Mouse (Mus musculus) myocyte (in vitro differentiated cells): ENCODE measurements at regions not wholly inside any gene's neighbourhood (a gene's known extent, or its start where the extent isn't known, plus 50 kb on each side); places are given as distances from the start of the nearest gene placed in this dataset.

Experiments
- H3K27me3 ChIP-seq: one replicate; pipeline ENCODE4 v1.6.1; 2011; ENCODE audit not compliant: control insufficient read depth, insufficient read depth, insufficient read length
- H3K36me3 ChIP-seq: one replicate; pipeline ENCODE4 v1.6.1; 2011; ENCODE audit not compliant: control insufficient read depth, insufficient read depth
- H3K4me2 ChIP-seq: one replicate; pipeline ENCODE4 v1.6.1; 2011; ENCODE audit warnings: low read depth, control low read depth
- H3K4me3 ChIP-seq: one replicate; pipeline ENCODE4 v1.5.1; 2011; ENCODE audit warnings: mild to moderate bottlenecking, control low read depth, moderate library complexity
- H3K79me2 ChIP-seq: one replicate; pipeline ENCODE4 v1.6.1; 2011; ENCODE audit not compliant: control insufficient read depth, insufficient read depth
- H3ac ChIP-seq: one replicate; pipeline ENCODE4 v1.6.1; 2011; ENCODE audit not compliant: control insufficient read depth, insufficient read length
- CEBPB ChIP-seq: IDR thresholded peaks from 2 replicates; pipeline ENCODE4 v1.6.1; 2011; ENCODE audit warnings: mild to moderate bottlenecking, moderate library complexity; ENCODE audit not compliant: poor library complexity, insufficient read depth, severe bottlenecking
- E2F4 ChIP-seq: IDR thresholded peaks from one replicate; pipeline ENCODE4 v1.6.1; 2011; ENCODE audit warnings: mild to moderate bottlenecking, control low read depth, moderate library complexity; ENCODE audit not compliant: insufficient read depth
- MAX ChIP-seq: IDR thresholded peaks from one replicate; pipeline ENCODE4 v1.6.1; 2011; ENCODE audit warnings: low read depth, mild to moderate bottlenecking, control low read depth
- MYOD1 ChIP-seq, 3 experiments: IDR thresholded peaks; one replicate each; pipeline ENCODE4 v1.6.1; 2011; ENCODE audit warnings: control low read depth in 2 of 3, low read depth in 2 of 3, mild to moderate bottlenecking in 2 of 3, moderate library complexity in 1 of 3; ENCODE audit not compliant: insufficient read length in 2 of 3, control insufficient read depth in 1 of 3
- MYOG ChIP-seq, 3 experiments: IDR thresholded peaks; one replicate each; pipeline ENCODE4 v1.6.1; 2011; ENCODE audit warnings: control low read depth in 2 of 3, low read depth in 2 of 3, mild to moderate bottlenecking in 2 of 3; ENCODE audit not compliant: insufficient read length in 2 of 3, control insufficient read depth in 1 of 3, insufficient read depth in 1 of 3
- POLR2A ChIP-seq: IDR thresholded peaks from one replicate; pipeline ENCODE4 v1.6.1; 2011; ENCODE audit warnings: low read depth, mild to moderate bottlenecking, control low read depth, moderate library complexity; ENCODE audit not compliant: insufficient read length
- POLR2AphosphoS2 ChIP-seq: IDR thresholded peaks from one replicate; pipeline ENCODE4 v1.6.1; 2011; ENCODE audit warnings: low read depth, control low read depth; ENCODE audit not compliant: insufficient read length
- REST ChIP-seq: IDR thresholded peaks from one replicate; pipeline ENCODE4 v1.6.1; 2011; ENCODE audit warnings: mild to moderate bottlenecking, control low read depth, moderate library complexity; ENCODE audit not compliant: insufficient read depth, insufficient read length
- SRF ChIP-seq: IDR thresholded peaks from one replicate; pipeline ENCODE4 v1.6.1; 2011; ENCODE audit warnings: low read depth; ENCODE audit not compliant: control insufficient read depth, insufficient read length
- TCF12 ChIP-seq: IDR thresholded peaks from one replicate; pipeline ENCODE4 v1.6.1; 2011; ENCODE audit warnings: mild to moderate bottlenecking, control low read depth; ENCODE audit not compliant: poor library complexity, insufficient read depth, severe bottlenecking
- TCF3 ChIP-seq: IDR thresholded peaks from one replicate; pipeline ENCODE4 v1.6.1; 2011; ENCODE audit warnings: low read depth, control low read depth; ENCODE audit not compliant: insufficient read length
- USF1 ChIP-seq: IDR thresholded peaks from one replicate; pipeline ENCODE4 v1.6.1; 2011; ENCODE audit warnings: low read depth, mild to moderate bottlenecking, control low read depth, moderate library complexity

DNA sequence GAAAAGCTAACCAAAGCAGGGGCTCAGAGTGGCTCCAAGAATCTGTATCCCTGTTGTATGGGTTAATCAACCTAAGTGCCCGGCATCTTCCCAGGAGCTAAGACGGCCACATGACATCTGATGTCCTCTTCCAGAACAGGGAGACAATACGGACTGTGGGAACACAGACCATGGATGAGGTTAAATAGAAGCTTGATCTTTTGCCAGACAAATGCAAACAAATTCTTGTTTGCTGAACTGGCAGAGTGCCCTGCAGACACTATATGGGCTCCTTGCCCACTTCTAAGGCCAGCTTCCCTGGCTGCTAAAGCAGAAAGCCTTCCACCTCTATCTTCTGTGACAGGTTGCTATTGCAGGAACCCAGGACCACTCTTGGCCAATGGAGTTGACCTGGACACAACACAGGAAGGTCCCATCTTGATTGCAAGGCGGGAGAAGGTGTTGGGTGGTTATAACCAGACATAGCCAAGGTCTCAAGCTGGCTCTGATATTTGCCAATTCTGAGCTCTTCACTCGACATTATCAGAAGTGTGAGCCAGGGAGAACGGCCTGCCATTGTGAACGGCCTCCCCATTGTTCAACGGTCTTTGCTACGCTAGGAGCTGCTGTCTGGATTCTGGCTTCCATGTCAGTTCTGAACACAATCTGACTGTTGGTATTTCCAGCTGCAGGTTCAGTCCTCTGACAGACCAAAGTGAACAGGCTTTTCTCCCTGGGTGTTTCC, 237.5 kb upstream of the 3110018I06Rik start:
- Histone ChIP-seq H3K4me3 (no peak overlapping the region), H3K36me3 (no peaks in the 10 kb centered on the region), H3K79me2 (no peaks in the 10 kb centered on the region), H3K4me2 (no peak overlapping the region), H3ac (no peak overlapping the region), H3K27me3 (no peaks in the 10 kb centered on the region)
- TF ChIP-seq E2F4 = no peak
- no peak for TF ChIP-seq POLR2A
- TF ChIP-seq MAX = no peak
- TF ChIP-seq TCF12 = no peak
- TF ChIP-seq CEBPB = no peak
- TF ChIP-seq MYOD1 (IDR thresholded peaks at IDR 0.05; ENCODE audit: control insufficient read depth in 1 of 3, insufficient read length in 2 of 3, low read depth in 2 of 3) = no peak
- no peak for TF ChIP-seq USF1
- no peak for TF ChIP-seq MYOG (IDR thresholded peaks at IDR 0.05; ENCODE audit: control insufficient read depth in 1 of 3, insufficient read depth in 1 of 3, insufficient read length in 2 of 3, low read depth in 2 of 3)
- no peak for TF ChIP-seq TCF3
- no peak for TF ChIP-seq REST
- TF ChIP-seq POLR2AphosphoS2 = no peak
- TF ChIP-seq SRF = no peak

DNA sequence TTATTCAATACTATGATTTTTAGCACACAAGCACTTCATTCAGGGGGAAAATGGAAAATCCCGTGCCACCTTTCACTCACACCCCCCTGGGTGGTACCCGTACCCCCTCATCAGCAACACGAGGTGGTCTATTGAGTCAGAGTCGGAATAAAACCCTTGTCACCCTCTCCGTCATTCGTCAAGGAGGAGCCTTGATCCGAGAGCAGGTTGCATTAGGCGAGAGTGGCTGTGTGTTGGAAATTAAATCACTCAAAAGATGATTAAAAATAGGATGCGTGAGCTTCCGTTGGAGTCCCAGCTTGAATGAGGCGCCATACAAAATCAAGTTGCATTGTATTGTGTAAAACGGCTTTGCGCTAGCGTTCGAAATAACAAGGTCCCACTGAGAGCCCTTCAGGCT, 236.5 kb upstream of the 3110018I06Rik start:
- Histone ChIP-seq H3ac (no peak overlapping the region), H3K27me3 (no peaks in the 10 kb centered on the region), H3K4me2 (no peak overlapping the region), H3K36me3 (no peaks in the 10 kb centered on the region), H3K4me3 (no peak overlapping the region), H3K79me2 (no peaks in the 10 kb centered on the region)
- TF ChIP-seq CEBPB = no peak
- no peak for TF ChIP-seq MAX
- TF ChIP-seq USF1 = no peak
- no peak for TF ChIP-seq MYOG (IDR thresholded peaks at IDR 0.05; ENCODE audit: control insufficient read depth in 1 of 3, insufficient read depth in 1 of 3, insufficient read length in 2 of 3, low read depth in 2 of 3)
- TF ChIP-seq E2F4 = no peak
- TF ChIP-seq REST = no peak
- no peak for TF ChIP-seq SRF
- TF ChIP-seq POLR2AphosphoS2 = no peak
- TF ChIP-seq TCF12 = no peak
- TF ChIP-seq POLR2A = no peak
- no peak for TF ChIP-seq TCF3
- TF ChIP-seq MYOD1 (IDR thresholded peaks at IDR 0.05; ENCODE audit: control insufficient read depth in 1 of 3, insufficient read length in 2 of 3, low read depth in 2 of 3) = no peak

- Histone ChIP-seq H3K36me3 (no peaks in the 10 kb centered on the region), H3ac (no peak overlapping the region), H3K4me2 (no peak overlapping the region), H3K79me2 (no peaks in the 10 kb centered on the region), H3K27me3 (no peaks in the 10 kb centered on the region), H3K4me3 (no peak overlapping the region)
- TF ChIP-seq CEBPB = no peak
- TF ChIP-seq REST = no peak
- TF ChIP-seq POLR2A = no peak
- TF ChIP-seq E2F4 = no peak
- TF ChIP-seq TCF3 = no peak
- no peak for TF ChIP-seq MYOG (IDR thresholded peaks at IDR 0.05; ENCODE audit: control insufficient read depth in 1 of 3, insufficient read depth in 1 of 3, insufficient read length in 2 of 3, low read depth in 2 of 3)
- no peak for TF ChIP-seq MAX
- TF ChIP-seq POLR2AphosphoS2 = no peak
- no peak for TF ChIP-seq SRF
- TF ChIP-seq MYOD1 (IDR thresholded peaks at IDR 0.05; ENCODE audit: control insufficient read depth in 1 of 3, insufficient read length in 2 of 3, low read depth in 2 of 3) = no peak
- no peak for TF ChIP-seq TCF12
- TF ChIP-seq USF1 = no peak
Measured at GRCm38 (mm10) chr12:107262076-107262475, 226.4 kb upstream of the 3110018I06Rik start.

DNA sequence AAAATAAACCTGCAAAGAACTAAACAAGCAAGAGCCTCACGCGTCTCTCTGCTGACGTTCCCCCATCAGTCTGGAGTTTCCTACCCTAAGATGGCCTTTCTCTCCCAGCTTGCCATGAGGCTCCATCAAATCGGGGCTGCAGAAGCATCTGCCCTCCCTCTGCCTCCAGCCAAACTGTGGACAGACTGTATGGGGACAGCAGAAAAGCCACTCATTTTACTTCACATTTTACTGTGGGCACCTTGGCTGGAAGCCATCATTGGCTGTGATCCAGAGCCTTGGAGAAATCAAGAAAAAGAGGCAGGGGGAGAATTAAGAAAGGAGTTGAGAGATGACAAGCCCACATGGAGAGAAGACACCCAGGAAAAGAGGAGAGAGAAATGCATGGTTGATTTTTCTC, 225.9 kb upstream of the 3110018I06Rik start:
- Histone ChIP-seq H3K36me3 (no peaks in the 10 kb centered on the region), H3K4me3 (no peak overlapping the region), H3K79me2 (no peaks in the 10 kb centered on the region), H3K4me2 (no peak overlapping the region), H3K27me3 (no peaks in the 10 kb centered on the region), H3ac (no peak overlapping the region)
- TF ChIP-seq POLR2A = no peak
- no peak for TF ChIP-seq USF1
- TF ChIP-seq MYOD1 (IDR thresholded peaks at IDR 0.05; ENCODE audit: control insufficient read depth in 1 of 3, insufficient read length in 2 of 3, low read depth in 2 of 3) = no peak
- no peak for TF ChIP-seq REST
- TF ChIP-seq TCF3 = no peak
- no peak for TF ChIP-seq MAX
- no peak for TF ChIP-seq POLR2AphosphoS2
- TF ChIP-seq CEBPB = no peak
- TF ChIP-seq TCF12 = no peak
- no peak for TF ChIP-seq E2F4
- no peak for TF ChIP-seq MYOG (IDR thresholded peaks at IDR 0.05; ENCODE audit: control insufficient read depth in 1 of 3, insufficient read depth in 1 of 3, insufficient read length in 2 of 3, low read depth in 2 of 3)
